Mouse (Mus musculus) left cerebral cortex, adult 18-20 months (tissue): Measurements from ENCODE around the gene Apoc1. TPM values are rescaled to one million over a fixed set of nuclear protein-coding genes. Genes with fewer than 3 reads are reported as not detected.

Experiments
- DNase-seq, 2 experiments: peaks; one replicate each; pipeline ENCODE4 v3.0.0; 2021 to 2022; ENCODE audit warnings: low spot score in 2 of 2, mixed read lengths in 1 of 2
- total RNA-seq, 2 experiments: library from RNA; stranded (reverse); gene quantifications; 2 replicates each; pipeline ENCODE4 v1.2.3; 2021

Gene Apoc1
- total RNA-seq, 2 experiments from 2014 or later, result 3.9 to 5.3 TPM

DNA sequence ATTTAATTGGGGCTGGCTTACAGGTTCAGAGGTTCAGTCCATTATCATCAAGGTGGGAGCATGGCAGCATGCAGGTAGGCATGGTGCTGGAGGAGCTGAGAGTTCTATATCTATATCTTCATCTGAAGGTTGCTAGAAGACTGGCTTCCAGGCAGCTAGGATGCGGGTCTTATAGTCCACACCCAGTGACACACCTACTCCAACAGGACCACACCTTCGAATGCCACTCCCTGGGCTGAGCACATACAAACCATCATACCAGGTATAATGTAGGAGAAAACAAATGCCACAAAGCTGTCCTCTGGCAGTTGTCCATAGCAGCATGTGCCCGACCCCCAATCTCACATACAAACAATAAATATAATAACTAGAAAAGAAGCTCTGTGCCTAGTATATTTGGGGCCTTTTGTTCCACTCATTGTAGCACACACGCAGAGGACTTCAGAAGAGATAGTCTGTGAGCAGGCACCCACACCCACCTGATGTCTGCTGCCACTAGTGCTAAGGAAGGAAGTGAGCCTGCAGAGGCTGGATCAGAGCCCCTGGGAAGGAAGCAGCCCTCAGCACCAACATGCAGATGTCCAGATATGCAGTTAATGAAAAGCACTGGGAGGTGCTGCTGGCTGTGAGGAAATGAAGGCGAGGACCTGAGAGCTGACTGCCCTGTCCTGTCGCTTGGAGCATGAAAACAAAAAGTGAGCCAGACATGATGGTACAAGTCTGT is 41.2 kb downstream of the Apoc1 start:
- no peak for DNase-seq

DNA sequence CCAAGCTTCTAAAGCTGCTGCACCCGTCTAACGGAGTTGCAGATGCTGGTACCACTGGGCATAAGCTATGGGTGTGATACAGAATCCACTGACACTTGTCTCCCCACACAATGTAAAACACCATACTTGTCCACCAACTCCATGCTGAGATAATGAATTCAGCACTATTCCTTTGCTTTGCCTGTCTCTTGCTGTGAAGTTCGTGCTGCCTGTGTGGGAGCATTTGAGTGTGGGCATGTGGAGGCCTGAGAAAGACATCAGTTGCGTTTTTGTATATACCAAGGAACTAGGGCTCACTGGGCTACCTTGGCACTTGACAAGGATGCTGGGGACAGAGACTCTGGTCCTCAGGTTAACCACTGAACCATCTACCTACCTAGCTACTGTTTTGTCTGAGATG is 51.2 kb downstream of the Apoc1 start:
- peak in 1 of 2 experiments; percentile 61 for DNase-seq

Other genes with a start within 250 kb of the Apoc1 start
- 10 to 100 TPM; 69.7 to 74.5 TPM for gene Mark4, start 233.8 kb downstream of the Apoc1 start, total RNA-seq
- gene Exoc3l2, start 229.3 kb downstream of the Apoc1 start, total RNA-seq, result under 1 TPM; 0.40 to 0.74 TPM
- gene Bloc1s3, start 184.3 kb downstream of the Apoc1 start, total RNA-seq, result 1 to 10 TPM; 7.6 to 7.8 TPM
- 10 to 100 TPM; 18.7 to 21.1 TPM for gene Trappc6a, start 184.3 kb downstream of the Apoc1 start, total RNA-seq
- gene Nkpd1, start 174.8 kb downstream of the Apoc1 start, total RNA-seq, result under 1 TPM; 0.72 to 0.94 TPM
- gene Ppp1r37, start 129.6 kb downstream of the Apoc1 start, total RNA-seq, result 100 to 1,000 TPM; 139 to 147 TPM
- gene Zfp296, start 115.4 kb downstream of the Apoc1 start, total RNA-seq, result 1 to 10 TPM; 2.0 to 2.7 TPM
- gene Gemin7, start 115.1 kb downstream of the Apoc1 start, total RNA-seq, result 10 to 100 TPM; 51.0 to 53.7 TPM
- gene Clasrp, start 88.2 kb downstream of the Apoc1 start, total RNA-seq, result 10 to 100 TPM; 70.4 to 87.0 TPM
- gene Relb, start 63.2 kb downstream of the Apoc1 start, total RNA-seq, result 1 to 10 TPM; 7.5 to 8.1 TPM
- 100 to 1,000 TPM; 151 to 152 TPM for gene Clptm1, start 27.6 kb downstream of the Apoc1 start, total RNA-seq
- gene Apoc2, start 14.7 kb downstream of the Apoc1 start, total RNA-seq, result not detected
- not detected for gene Gm44805, start 11.2 kb downstream of the Apoc1 start, total RNA-seq
- gene Apoc4, start 11.2 kb downstream of the Apoc1 start, total RNA-seq, result not detected
- gene Apoe, start 6.5 kb upstream of the Apoc1 start, total RNA-seq, result 1,000 to 10,000 TPM; 1,855 to 2,066 TPM
- gene Tomm40, start 22.8 kb upstream of the Apoc1 start, total RNA-seq, result 100 to 1,000 TPM; 116 to 122 TPM
- 1 to 10 TPM; 6.7 to 8.6 TPM for gene Nectin2, start 57.8 kb upstream of the Apoc1 start, total RNA-seq
- gene Bcam, start 78.4 kb upstream of the Apoc1 start, total RNA-seq, result 10 to 100 TPM; 18.6 to 19.1 TPM
- not detected for gene Cblc, start 104.1 kb upstream of the Apoc1 start, total RNA-seq
- 1 to 10 TPM in 1 of 2 experiments, under 1 TPM in 1; 0.91 to 1.1 TPM for gene Bcl3, start 130.1 kb upstream of the Apoc1 start, total RNA-seq
- 1 to 10 TPM; 2.0 to 2.4 TPM for gene Gm19345, start 159.3 kb upstream of the Apoc1 start, total RNA-seq
- not detected for gene Ceacam16, start 168.6 kb upstream of the Apoc1 start, total RNA-seq
- gene Ceacam19, start 195.3 kb upstream of the Apoc1 start, total RNA-seq, result not detected
- 10 to 100 TPM; 13.0 to 15.7 TPM for gene Pvr, start 228.5 kb upstream of the Apoc1 start, total RNA-seq